Mouse (Mus musculus): Measurements from ENCODE around the gene E130218I03Rik.
"Not testable (repeated sequence)": the region's sequence is repeated elsewhere in the genome, so short reads cannot be mapped to it uniquely, and the experiment has no call there.

E130218I03Rik gene

GRCm38 (mm10) chr4:134251241-134252130 is 8.0 kb downstream of the E130218I03Rik start:
- DNase-seq (ENCODE audit: low spot score in 2 of 2), result peak; percentile 42 to 52

GRCm38 (mm10) chr4:134252131-134252910 is 8.9 kb downstream of the E130218I03Rik start:
- DNase-seq (ENCODE audit: low spot score in 2 of 2), result no peak

GRCm38 (mm10) chr4:134252911-134253721 is 9.7 kb downstream of the E130218I03Rik start:
- DNase-seq (ENCODE audit: low spot score in 2 of 2), result no peak

DNA sequence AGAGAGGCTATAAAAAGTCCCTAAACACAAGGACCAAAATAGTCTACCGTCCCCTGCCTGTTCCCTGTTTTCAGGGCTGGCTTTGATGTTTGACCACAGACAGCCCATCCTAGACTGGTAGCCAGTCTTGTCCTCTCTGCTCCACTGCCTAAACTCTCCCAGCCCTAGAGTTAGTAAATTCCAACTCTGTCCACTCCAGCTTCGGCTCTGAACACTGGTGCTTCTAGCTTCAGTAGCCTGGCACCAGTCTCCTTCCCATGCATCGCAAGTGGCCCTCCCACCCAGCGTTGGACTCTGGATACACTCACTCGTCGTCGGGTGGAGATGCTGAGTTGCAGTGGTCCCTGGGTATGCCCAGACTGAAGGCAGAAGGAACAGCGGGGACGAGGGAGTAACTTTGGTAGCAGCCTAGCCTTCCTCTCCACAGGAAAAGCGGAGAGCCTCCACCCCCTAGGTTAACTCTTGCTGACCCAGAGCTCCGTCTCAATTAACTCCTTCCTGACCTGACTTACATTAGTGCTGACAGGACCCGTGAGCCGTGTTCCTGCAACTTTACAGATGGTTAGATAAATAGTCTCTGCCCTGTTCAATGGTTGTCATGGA is 10.4 kb downstream of the E130218I03Rik start, which contains the start of gene Grrp1:
Gene Grrp1, minus strand, starts transcription at position 385 of the 603 bp plus-strand sequence.
- DNase-seq (ENCODE audit: low spot score in 2 of 2), result no peak

- DNase-seq (ENCODE audit: low spot score in 2 of 2), result no peak
These were observed 11.4 kb downstream of the E130218I03Rik start for GRCm38 (mm10) chr4:134254835-134255234.

DNA sequence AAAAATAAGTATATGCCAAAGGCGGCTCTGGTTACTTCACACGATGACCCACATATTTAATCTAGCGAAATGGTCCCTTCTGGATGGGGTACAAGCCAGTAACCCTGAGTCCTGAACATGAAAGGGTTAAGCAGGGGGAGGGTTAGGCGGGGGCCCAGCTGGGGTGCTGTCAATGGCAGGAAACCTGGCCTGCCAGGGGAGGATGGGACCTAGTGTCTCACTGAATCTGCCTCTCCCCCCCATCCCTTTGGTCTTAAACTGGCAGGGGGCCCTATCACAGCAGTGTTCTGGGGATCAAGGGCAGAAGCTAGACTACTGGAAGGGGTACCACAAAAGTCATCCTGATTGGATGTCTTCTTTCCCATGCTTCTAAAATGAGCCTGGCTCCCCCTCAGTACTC is 12.4 kb downstream of the E130218I03Rik start:
- DNase-seq (ENCODE audit: low spot score in 2 of 2), result no peak

- no peak for DNase-seq (ENCODE audit: low spot score in 2 of 2)
These were observed 13.1 kb downstream of the E130218I03Rik start for GRCm38 (mm10) chr4:134256407-134257197.

- DNase-seq (ENCODE audit: low spot score in 2 of 2), result no peak
These were observed 13.9 kb downstream of the E130218I03Rik start for GRCm38 (mm10) chr4:134257198-134258009.

DNA sequence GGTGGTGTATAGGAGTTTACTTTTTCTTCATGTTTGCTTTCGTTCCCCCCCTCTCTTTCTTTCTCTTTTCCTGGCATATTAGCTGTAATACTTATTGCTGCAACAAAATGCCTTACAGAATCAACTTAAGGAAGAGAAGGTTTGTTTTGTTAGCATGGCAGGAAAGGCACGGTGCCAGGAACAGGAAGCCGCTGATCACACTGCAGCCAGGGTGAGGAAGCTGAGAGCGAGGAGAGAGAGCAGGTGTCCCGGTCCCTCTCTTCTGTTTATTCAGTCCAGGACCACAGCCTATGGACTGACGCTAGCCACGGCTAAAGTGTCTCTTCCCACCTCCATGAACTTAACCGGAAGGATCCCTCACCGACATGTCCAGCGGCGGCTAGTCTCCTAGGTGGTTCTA is 14.9 kb downstream of the E130218I03Rik start:
- DNase-seq (ENCODE audit: low spot score in 2 of 2), result no peak

- DNase-seq (ENCODE audit: low spot score in 2 of 2), result peak; percentile 46 to 67
These were observed 19.7 kb downstream of the E130218I03Rik start for GRCm38 (mm10) chr4:134263191-134263590.

- DNase-seq (ENCODE audit: low spot score in 2 of 2), result no peak
These were observed 22.6 kb downstream of the E130218I03Rik start for GRCm38 (mm10) chr4:134265860-134266585.

DNA sequence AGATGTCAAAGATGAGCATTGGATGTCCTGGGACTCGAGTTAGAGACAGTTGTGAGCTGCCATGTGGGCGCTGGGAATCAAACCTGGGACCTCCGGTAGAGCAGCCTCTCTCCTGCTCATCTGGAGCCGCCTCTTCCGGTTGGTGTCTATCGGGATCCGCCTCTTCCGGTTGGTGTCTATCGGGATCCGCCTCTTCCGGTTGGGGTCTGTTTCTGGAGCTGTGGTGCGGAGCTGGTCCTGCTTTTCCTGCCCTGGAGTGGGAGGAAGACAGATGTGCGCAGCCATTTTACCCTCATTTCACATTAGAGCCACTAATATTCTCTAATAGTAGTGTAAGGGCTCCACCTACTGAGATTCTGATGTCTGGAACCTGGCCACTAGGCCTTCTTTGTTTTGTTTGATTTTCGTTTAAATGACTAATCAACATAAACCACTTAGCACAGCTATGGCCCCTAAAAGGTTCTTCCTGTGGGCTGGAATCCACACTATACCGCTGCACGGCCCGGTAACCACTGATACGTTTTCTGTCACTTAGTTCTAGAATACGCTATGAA is 24.7 kb downstream of the E130218I03Rik start:
- no peak for DNase-seq (ENCODE audit: low spot score in 2 of 2)

DNA sequence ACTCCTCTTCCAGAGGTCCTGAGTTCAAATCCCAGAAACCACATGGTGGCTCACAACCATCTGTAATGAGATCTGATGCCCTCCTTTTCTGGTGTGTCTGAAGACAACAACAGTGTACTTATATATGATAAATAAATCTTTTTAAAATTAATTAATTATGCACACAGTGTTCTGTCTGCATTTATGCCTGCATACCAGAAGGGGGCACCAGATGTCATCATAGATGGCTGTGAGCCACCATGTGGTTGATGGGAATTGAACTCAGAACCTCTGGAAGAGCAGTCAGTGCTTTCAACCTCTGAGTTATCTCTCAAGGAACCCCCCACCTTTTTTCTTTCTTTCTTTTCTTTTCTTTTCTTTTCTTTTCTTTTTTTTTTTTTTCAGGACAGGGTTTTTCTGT is 26.2 kb downstream of the E130218I03Rik start:
- DNase-seq (ENCODE audit: low spot score in 2 of 2), result not testable (repeated sequence)

- DNase-seq (ENCODE audit: low spot score in 2 of 2), result no peak
These were observed 28.5 kb downstream of the E130218I03Rik start for GRCm38 (mm10) chr4:134271979-134272378.

GRCm38 (mm10) chr4:134272731-134273416 is 29.4 kb downstream of the E130218I03Rik start:
- no peak for DNase-seq (ENCODE audit: low spot score in 2 of 2)

GRCm38 (mm10) chr4:134273417-134274345 is 30.2 kb downstream of the E130218I03Rik start:
- no peak for DNase-seq (ENCODE audit: low spot score in 2 of 2)

DNA sequence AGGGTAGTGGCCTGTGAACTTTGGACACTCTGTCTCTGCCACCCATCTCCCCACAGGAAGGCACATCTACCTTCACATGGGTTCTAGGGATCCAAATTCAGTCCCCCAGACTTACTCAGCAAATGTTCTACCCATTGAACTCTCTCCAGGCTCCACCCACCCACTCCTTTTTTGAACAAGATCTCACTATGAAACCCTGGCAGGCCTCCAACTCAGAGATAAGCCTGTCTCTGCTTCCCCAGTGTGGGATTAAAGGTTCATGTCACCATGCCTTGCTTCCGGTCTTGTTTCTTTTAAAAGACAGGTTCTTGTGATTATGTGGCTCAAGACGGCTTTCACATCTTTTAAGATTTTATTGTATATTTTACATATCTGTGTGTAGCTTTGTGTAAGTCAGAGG is 41.5 kb downstream of the E130218I03Rik start:
- DNase-seq (ENCODE audit: low spot score in 2 of 2), result no peak
